8 mouse cellular contexts compared by ENCODE assay signal in genomic region chr3:121814877-121815548, GRCm38 (mm10). TPM values are rescaled to one million over a fixed set of nuclear protein-coding genes. Genes with fewer than 3 reads are reported as not detected.
A peak's percentile ranks its signal among the peaks of the same experiment; 100 is the strongest.
DNase-seq lines count a peak whose midpoint lies in the region; ATAC-seq lines count a peak whose summit lies in the region.

Gene Abcd3 (minus strand): TSS chr3:121815302.

- peak within 1 kb of the TSS; percentile 91 for H3K9ac ChIP-seq in hindbrain, embryonic 14.5 days

- DNase-seq in NIH3T3 (ENCODE audit: low read depth) = peak; percentile 96
- DNase-seq in cerebellum, postnatal 10 days = peak; percentile 96 to 97
- DNase-seq in frontal cortex, postnatal 14 days (ENCODE audit: low spot score in 2 of 2) = peak; percentile 72 to 78
- peak; percentile 97 for DNase-seq in hindbrain, embryonic 14.5 days (ENCODE audit: low spot score)
- DNase-seq in layer of hippocampus, postnatal 36 days = peak; percentile 85 to 86
- peak; percentile 88 for DNase-seq in lung, postnatal 36 days
- DNase-seq in retina, postnatal 1 day = peak; percentile 97
- peak; percentile 83 to 89 for DNase-seq in urinary bladder, adult 18-20 months (ENCODE audit: low spot score in 2 of 2)

- no peaks in the 10 kb centered on the region for H3K9me3 ChIP-seq in hindbrain, embryonic 14.5 days (ENCODE audit: control insufficient read depth, low read length)

- H3K4me2 ChIP-seq in hindbrain, embryonic 14.5 days (replicated peaks) = peak within 1 kb of the TSS; percentile 74

- H3K27ac ChIP-seq in hindbrain, embryonic 14.5 days = peak within 1 kb of the TSS; percentile 99

- WGBS in hindbrain, embryonic 14.5 days = under 1% methylated on average over 79 of the region's 99 CpGs

- H3K4me1 ChIP-seq in hindbrain, embryonic 14.5 days (replicated peaks; ENCODE audit: control insufficient read depth, insufficient read depth, low read length) = peaks cover 23% of the 10 kb centered on the region

- peak; percentile 91 for ATAC-seq in hindbrain, embryonic 14.5 days (ENCODE audit: low FRiP score)

- no peaks in the 10 kb centered on the region for H3K27me3 ChIP-seq in hindbrain, embryonic 14.5 days (ENCODE audit: control insufficient read depth, insufficient read depth, low read length)

- no peaks in the 10 kb centered on the region for H3K36me3 ChIP-seq in hindbrain, embryonic 14.5 days (replicated peaks; ENCODE audit: control insufficient read depth, insufficient read depth)

- peak within 1 kb of the TSS; percentile 79 for H3K4me3 ChIP-seq in hindbrain, embryonic 14.5 days (replicated peaks; ENCODE audit: low read length)

RNA-seq across cellular contexts. Expression of gene Abcd3, which starts in this region (rescaled TPM):
- polyA plus RNA-seq in hindbrain, embryonic 14.5 days (2014; fragmentation: Nextera tagmentation; extraction: Ambion mirVana) = 84.8 and 94.9 TPM in 2 replicates
- total RNA-seq in layer of hippocampus, postnatal 36 days (2021) = 10 to 100 TPM; 56.3 to 59.0 TPM

Comparison
In these comparisons a context has a peak if more than half of its experiments do, and no peak if none do; other contexts are left out.
1. Peak in every context shown above with its lines: DNase-seq, ATAC-seq, H3K4me3 ChIP-seq and H3K27ac ChIP-seq.